Mouse (Mus musculus) lung, adult 2 months (tissue): ENCODE measurements around the gene Aldh8a1.

Experiments
- CTCF ChIP-seq: fragments of 200-500 bp; IDR thresholded peaks from 2 replicates; pipeline ENCODE4 v1.5.1; 2011; ENCODE audit warnings: mild to moderate bottlenecking, low read length, control low read depth; ENCODE audit not compliant: insufficient read depth
- POLR2A ChIP-seq: fragments of 200-500 bp; IDR thresholded peaks from 2 replicates; pipeline ENCODE4 v1.6.1; 2011; ENCODE audit warnings: low read depth, mild to moderate bottlenecking, control low read depth, low read length, borderline replicate concordance; ENCODE audit errors: extremely low read depth

GRCm38 (mm10) chr10:21342331-21343005 is 34.6 kb upstream of the Aldh8a1 start:
- no peak for TF ChIP-seq POLR2A
- no peak for TF ChIP-seq CTCF
